Mouse (Mus musculus) thymus, adult 2 months (tissue): ENCODE results near the gene Gm9844.

Source experiments
- CTCF ChIP-seq: fragments of 200-500 bp; IDR thresholded peaks from 2 replicates; pipeline ENCODE4 v1.5.1; 2012; ENCODE audit warnings: mild to moderate bottlenecking, control low read depth, low read length, moderate library complexity, borderline replicate concordance; ENCODE audit not compliant: control insufficient read depth, poor library complexity, insufficient read depth; ENCODE audit errors: extremely low read depth
- POLR2A ChIP-seq: fragments of 200-500 bp; IDR thresholded peaks from 2 replicates; pipeline ENCODE4 v1.6.1; 2012; ENCODE audit warnings: mild to moderate bottlenecking, low read length, control low read depth, moderate library complexity; ENCODE audit not compliant: control insufficient read depth, poor library complexity, insufficient read depth; ENCODE audit errors: extremely low read depth

DNA sequence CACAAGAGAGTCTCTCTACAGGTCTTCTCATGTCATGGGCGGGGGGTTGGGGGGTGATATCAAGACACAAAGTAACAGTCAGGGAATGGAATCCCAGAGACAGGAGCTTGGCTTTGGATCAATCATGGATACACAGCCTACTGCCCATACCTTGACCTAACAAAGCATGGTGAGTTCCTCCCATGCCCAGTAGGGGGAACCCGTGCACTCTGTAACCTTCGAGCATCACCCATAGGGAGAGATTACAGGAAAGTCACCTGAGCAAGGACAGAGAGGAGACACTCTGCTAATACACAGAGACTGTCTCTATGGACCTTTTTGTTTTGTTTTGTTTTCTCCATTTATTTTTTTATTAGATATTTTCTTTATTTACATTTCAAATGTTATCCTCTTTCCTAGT lies 44.5 kb upstream of the Gm9844 start:
- no peak for TF ChIP-seq CTCF
- no peak for TF ChIP-seq POLR2A
